Mouse (Mus musculus) thymus, postnatal 10 days (tissue): Measurements from ENCODE around the gene Pigo.

Experiments used
- DNase-seq, 2 experiments: peaks; one replicate each; pipeline ENCODE4 v3.0.0; 2021; ENCODE audit warnings: low spot score in 2 of 2

The Pigo gene

GRCm38 (mm10) chr4:43025084-43025960 lies at the start of gene Pigo:
Gene Pigo (minus strand): TSS chr4:43025819.
- DNase-seq = peak; percentile 88 to 94

- DNase-seq = no peak
These were observed 49.3 kb upstream of the Pigo start for GRCm38 (mm10) chr4:43074923-43075322.

- DNase-seq = no peak
These were observed 39.9 kb upstream of the Pigo start for GRCm38 (mm10) chr4:43065471-43065870.

GRCm38 (mm10) chr4:43060286-43060685 lies 34.7 kb upstream of the Pigo start:
- no peak for DNase-seq

GRCm38 (mm10) chr4:43059697-43060096 lies 34.1 kb upstream of the Pigo start:
- no peak for DNase-seq

GRCm38 (mm10) chr4:43058753-43059654 lies 33.4 kb upstream of the Pigo start, which contains the start of gene Unc13b:
Gene Unc13b (plus strand): TSS chr4:43058953.
- peak; percentile 14 to 20 for DNase-seq

GRCm38 (mm10) chr4:43058392-43058752 lies 32.8 kb upstream of the Pigo start:
- no peak for DNase-seq

GRCm38 (mm10) chr4:43057654-43058053 lies 32.0 kb upstream of the Pigo start:
- no peak for DNase-seq

GRCm38 (mm10) chr4:43052627-43053026 lies 27.0 kb upstream of the Pigo start:
- DNase-seq = peak in 1 of 2 experiments; percentile 67

GRCm38 (mm10) chr4:43047231-43047630 lies 21.6 kb upstream of the Pigo start:
- DNase-seq = peak; percentile 49 to 77

GRCm38 (mm10) chr4:43046607-43047006 lies 21.0 kb upstream of the Pigo start:
- DNase-seq = no peak

- DNase-seq = peak; percentile 69 to 72
These were observed 20.2 kb upstream of the Pigo start, which contains the start of gene Fam214b for GRCm38 (mm10) chr4:43045659-43046302. Gene Fam214b (minus strand): TSS chr4:43046220.

GRCm38 (mm10) chr4:43045285-43045658 lies 19.7 kb upstream of the Pigo start:
- DNase-seq = no peak

GRCm38 (mm10) chr4:43044673-43045072 lies 19.1 kb upstream of the Pigo start:
- no peak for DNase-seq

- DNase-seq = peak; percentile 43 to 44
These were observed 18.2 kb upstream of the Pigo start for GRCm38 (mm10) chr4:43043644-43044357.

- DNase-seq = no peak
These were observed 15.4 kb upstream of the Pigo start for GRCm38 (mm10) chr4:43040881-43041547.

- DNase-seq = peak; percentile 86
These were observed 14.5 kb upstream of the Pigo start for GRCm38 (mm10) chr4:43040114-43040572.

GRCm38 (mm10) chr4:43039609-43040008 lies 14.0 kb upstream of the Pigo start:
- no peak for DNase-seq

- DNase-seq = no peak
These were observed 13.2 kb upstream of the Pigo start for GRCm38 (mm10) chr4:43038567-43039495.
